Mouse (Mus musculus) bone marrow, adult 2 months (tissue): ENCODE data around the gene Syn1.

Source experiments
- CTCF ChIP-seq: fragments of 200-500 bp; IDR thresholded peaks from 2 replicates; pipeline ENCODE4 v1.5.1; 2011; ENCODE audit warnings: low read length, control low read depth; ENCODE audit not compliant: control insufficient read depth, insufficient read depth
- POLR2A ChIP-seq: fragments of 200-500 bp; IDR thresholded peaks from 2 replicates; pipeline ENCODE4 v1.6.1; 2011; ENCODE audit warnings: low read depth, mild to moderate bottlenecking, control low read depth, low read length, borderline replicate concordance; ENCODE audit not compliant: control insufficient read depth

DNA sequence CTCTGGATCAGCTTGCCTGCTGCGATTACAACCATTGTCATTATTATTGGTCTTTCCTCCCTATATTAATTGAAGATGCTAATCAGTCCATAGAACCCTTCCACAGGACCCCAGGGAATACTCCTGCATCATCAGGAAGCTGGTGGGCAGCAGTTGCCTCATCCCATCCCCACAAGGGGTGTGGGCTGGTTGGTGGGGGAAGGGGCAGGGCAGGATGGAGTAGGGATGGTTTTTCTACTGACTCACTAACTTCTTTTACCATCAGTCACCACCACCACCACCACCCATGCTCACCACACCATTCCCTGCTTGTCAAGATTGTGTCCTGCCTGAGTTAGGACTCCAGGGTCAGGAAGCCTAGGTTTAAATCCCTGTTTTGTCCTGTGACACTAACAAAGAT lies 51.6 kb downstream of the Syn1 start:
- TF ChIP-seq CTCF (no peak), POLR2A (no peak)
